Mouse (Mus musculus) erythroblast, adult 5-6 weeks (primary cell): ENCODE data around the gene Hnrnpdl. TPM values are rescaled to one million over a fixed set of nuclear protein-coding genes. Genes with fewer than 3 reads are reported as not detected.

Source experiments
- ATAC-seq: replicated peaks from 2 replicates; pipeline ENCODE4 v1.8.0; 2016; ENCODE audit warnings: moderate number of reproducible peaks, mild to moderate bottlenecking, moderate TSS enrichment, inconsistent platforms; ENCODE audit not compliant: poor library complexity, low FRiP score, severe bottlenecking
- total RNA-seq, 2 experiments: library from RNA; stranded (forward) in 1 of 2; stranded (reverse) in 1 of 2; fragments of 150-400 nt in 1 of 2; fragments of 200-764, 138-1000 nt in 1 of 2; gene quantifications; 2 replicates each; pipeline versions ENCODE4 v1.2.3 to v1.2.4; 2015 to 2017; ENCODE audit warnings: low replicate concordance in 2 of 2

Hnrnpdl gene
- total RNA-seq, 2 experiments from 2014 or later = 78.4 to 106 TPM

DNA sequence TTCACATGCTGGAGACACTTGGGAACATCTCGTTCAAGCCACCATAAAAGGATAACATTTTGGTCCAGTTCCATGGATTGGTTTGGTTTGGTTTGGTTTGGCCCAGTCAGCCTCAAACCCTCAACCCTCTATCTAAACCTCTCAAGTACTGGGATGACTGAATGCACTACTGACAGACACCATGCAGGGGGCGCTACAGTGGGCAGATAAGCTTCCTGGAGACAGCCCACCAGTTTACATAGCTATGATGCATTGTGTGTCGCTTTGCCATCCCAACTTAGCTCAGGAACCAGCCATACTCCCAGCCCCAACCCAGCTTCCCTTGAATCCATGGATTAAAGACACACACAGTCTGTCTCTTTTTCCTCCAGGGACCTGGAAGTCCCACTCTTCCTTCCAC lies 31.0 kb downstream of the Hnrnpdl start:
- no peak for ATAC-seq

DNA sequence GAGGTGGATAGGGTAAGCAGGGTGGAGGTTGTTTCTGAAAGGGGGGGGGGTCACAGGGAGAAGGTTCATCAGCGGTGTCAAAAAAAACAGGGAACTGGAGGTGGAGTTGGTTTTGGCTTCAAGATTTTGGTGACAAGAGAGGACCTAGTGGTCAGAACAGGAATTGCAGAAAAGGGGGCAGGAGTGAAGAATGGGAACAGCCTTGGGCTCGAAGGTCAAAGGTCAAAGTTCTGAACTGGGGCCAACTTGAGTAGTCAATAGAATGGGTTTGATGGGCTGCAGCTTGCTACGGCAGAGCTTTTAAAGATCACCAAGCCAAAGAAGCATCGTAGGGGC lies 32.5 kb downstream of the Hnrnpdl start:
- ATAC-seq = 0 out of 2 replicates have a peak, but pooled peaks have one; percentile 43

DNA sequence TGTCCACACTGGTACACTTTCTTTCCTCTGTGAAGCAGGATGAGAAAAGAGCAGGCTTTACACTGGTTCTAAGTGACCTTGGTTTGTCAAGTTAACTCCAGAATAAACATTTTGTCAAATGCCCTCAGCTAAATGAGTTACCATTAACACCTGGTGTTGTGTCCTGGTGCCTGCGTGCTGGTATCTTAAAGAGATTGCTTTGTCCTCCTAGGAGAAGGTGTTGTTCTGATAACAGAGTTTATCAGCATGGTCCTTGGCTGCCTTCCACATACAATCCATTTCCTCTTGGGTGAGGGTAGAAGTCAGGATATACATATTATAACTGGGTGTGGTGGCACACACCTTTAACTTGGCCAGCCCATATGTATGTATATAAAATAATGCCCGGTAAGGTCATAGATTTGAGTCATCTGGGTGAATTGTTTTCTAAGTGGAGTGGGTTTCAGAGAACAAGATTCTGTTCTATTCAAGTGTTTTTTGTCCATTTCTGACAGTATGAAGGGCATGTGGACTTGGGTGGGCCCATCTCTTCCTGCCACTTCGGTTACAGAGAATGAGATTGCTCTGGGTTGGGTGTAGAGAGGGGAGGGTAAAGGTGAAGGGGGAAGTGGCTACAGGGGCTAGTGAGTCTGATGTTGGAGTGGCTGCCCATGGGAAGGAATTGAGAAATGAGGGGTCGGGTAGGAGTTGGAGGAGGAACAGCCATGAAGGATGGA lies 33.0 kb downstream of the Hnrnpdl start:
- 0 out of 2 replicates have a peak, but pooled peaks have one; percentile 22 for ATAC-seq

DNA sequence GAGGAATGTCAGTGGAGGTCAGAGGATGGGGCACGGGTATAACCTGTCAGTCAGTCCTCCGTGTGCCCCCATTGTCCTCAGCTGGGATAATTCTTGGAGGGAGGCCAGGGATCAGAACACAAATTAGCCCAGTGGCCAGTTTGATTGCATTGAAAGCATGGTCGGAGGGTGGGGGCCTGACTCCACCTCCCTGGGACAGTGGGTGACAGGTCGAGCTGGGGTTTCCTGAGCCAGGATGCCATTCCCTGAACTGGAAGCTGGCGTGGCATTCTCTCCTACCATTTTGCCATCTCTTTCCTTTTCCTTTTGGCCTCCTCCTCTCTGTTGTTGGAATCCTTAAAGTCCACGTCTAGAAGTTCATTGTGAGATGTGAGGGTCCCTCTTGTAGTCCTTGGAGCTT lies 33.6 kb downstream of the Hnrnpdl start:
- ATAC-seq = no peak

DNA sequence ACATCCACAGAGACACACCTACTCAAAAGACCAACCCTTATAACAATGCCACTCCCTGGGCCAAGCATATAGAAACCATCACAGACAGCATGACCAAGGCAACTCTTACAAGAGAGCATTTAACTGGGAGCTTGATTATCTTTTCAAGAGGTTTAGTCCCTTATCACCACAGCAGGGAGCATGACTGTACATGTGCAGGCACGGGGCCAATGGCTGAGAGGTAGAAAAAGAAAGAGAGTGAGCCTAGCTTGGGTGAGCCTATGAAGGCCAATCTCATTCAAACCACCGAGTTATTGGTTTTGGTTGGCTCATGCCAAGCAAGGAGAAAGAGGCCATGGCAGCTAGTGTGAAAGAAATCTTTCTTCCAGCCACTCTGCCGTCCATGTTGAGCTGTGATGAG lies 34.0 kb downstream of the Hnrnpdl start:
- ATAC-seq = peak; percentile 52; the same call in 1 of the 2 replicates

DNA sequence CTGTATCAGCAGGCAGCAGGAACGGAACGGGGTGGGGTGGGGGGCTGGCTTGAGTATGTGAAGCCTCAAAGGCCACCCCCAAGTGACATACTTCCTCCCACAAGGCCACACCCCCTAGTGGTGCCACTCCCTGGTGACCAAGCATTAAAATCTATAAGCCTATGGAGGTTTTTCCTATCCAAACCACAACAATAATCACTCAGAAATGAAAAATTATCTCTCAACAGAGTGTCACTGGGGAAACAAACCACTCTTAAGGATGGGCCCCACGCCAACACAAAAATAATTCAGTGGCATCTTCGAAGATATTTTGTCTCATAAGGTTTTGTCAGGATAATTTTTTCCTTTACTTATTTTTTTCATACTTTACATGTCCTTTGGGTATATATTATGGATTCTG lies 35.6 kb downstream of the Hnrnpdl start:
- no peak for ATAC-seq

DNA sequence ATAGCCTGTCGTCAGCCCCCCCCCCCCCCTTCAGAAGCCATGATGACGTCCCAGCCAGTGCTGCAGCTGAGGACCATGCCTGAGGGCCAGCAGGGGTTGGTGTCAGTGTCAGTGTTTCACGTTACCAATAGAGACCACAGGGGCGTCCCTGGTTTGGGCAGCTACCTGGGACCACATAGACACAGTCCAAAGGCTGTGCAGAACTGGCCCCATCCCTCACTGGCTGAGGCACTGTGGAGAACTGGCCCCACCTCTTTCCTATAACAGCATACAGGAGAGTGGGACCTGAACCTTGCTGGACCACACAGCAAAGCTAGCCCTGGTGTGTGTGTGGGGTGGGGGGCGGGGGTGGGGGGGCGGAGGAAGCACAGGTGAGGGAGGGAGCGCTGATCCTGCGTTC lies 39.0 kb downstream of the Hnrnpdl start:
- no peak for ATAC-seq

DNA sequence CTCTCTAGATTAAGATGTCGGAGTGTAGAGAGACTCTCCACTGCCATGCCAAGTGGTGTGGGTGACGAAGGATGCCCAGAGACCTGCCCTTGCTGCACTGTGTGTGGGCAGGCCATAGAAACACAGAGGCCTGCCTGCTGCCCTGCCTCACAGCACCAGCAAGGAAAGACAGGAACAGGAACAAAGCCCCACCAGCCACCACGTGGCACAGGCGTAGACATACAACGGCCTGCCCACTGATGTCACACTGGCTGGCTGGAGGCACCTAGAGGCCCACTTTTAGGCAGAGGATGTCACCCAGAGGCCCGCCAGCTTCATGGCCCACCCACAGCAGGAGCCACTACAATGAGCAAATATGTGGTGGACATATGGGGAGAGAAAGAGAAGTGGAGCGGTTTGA lies 39.4 kb downstream of the Hnrnpdl start:
- ATAC-seq = no peak

DNA sequence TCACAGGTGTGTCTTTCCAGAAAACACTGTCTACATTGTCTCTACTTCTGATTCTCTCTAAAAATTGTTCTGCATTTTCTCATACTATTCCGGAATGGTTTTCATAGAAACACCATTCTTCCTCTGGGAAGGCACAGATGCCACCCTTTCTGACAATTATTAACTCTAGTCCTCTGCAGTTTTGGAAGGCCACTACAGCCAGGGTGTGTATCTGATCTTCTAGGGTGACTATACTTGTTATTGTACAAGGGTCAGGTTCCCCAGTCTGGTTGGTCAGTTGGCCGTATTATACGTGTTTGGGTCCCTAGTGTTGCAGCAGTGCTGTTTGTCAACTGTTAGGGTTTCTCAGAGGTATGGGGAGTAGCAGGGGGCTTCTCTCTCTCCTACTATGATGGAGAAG lies 44.8 kb downstream of the Hnrnpdl start:
- no peak for ATAC-seq

DNA sequence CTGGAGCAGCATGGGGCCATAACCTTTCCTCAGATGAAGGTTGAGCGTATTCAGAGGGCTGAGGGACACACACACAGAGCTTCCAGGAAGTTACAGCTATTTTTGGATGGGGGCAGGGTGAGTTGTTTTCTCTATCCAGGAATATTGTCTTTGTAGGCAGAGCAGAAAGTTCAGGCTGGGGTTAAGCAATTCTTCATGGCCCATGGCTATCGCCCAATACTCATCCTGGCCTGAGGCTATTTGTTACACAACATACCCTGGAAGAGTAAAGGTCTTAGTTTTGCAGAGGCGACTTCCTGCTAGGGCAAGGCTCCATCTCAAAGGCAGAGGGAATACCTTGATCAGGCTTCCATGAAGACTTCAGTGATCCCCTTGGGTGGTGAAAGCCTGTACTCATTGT lies 45.3 kb downstream of the Hnrnpdl start:
- no peak for ATAC-seq

Other genes with a start within 250 kb of the Hnrnpdl start
- not detected in 2 replicates for gene Vamp9, start 133.4 kb downstream of the Hnrnpdl start, total RNA-seq (2015; ENCODE audit: low replicate concordance)
- not detected in 2 replicates for gene Vamp9, start 133.4 kb downstream of the Hnrnpdl start, total RNA-seq (2017; ENCODE audit: low replicate concordance)
- gene Hnrnpd, start 60.7 kb downstream of the Hnrnpdl start, total RNA-seq (2015; ENCODE audit: low replicate concordance) = 107 and 120 TPM in 2 replicates
- 56.6 and 94.7 TPM in 2 replicates for gene Hnrnpd, start 60.7 kb downstream of the Hnrnpdl start, total RNA-seq (2017; ENCODE audit: low replicate concordance)
- 2.5 TPM in 1 of 2 replicates, not detected in the other for gene 4930524J08Rik, start 60.6 kb downstream of the Hnrnpdl start, total RNA-seq (2015; ENCODE audit: low replicate concordance)
- gene 4930524J08Rik, start 60.6 kb downstream of the Hnrnpdl start, total RNA-seq (2017; ENCODE audit: low replicate concordance) = 1.4 TPM in 1 of 2 replicates, not detected in the other
- gene Enoph1, start 321 bp upstream of the Hnrnpdl start, total RNA-seq (2015; ENCODE audit: low replicate concordance) = 8.4 and 11.5 TPM in 2 replicates
- gene Enoph1, start 321 bp upstream of the Hnrnpdl start, total RNA-seq (2017; ENCODE audit: low replicate concordance) = 3.8 and 7.2 TPM in 2 replicates
- 0.42 TPM in 1 of 2 replicates, not detected in the other for gene Tmem150c, start 120.1 kb upstream of the Hnrnpdl start, total RNA-seq (2015; ENCODE audit: low replicate concordance)
- gene Tmem150c, start 120.1 kb upstream of the Hnrnpdl start, total RNA-seq (2017; ENCODE audit: low replicate concordance) = 0.28 TPM in 1 of 2 replicates, not detected in the other